Mouse (Mus musculus) small intestine, adult 2 months (tissue): ENCODE data around the gene Oas1a. TPM values are rescaled to one million over a fixed set of nuclear protein-coding genes. Genes with fewer than 3 reads are reported as not detected.
"Not testable (repeated sequence)": the region's sequence is repeated elsewhere in the genome, so short reads cannot be mapped to it uniquely, and the experiment has no call there.

Experiments used
- H3K27ac ChIP-seq: fragments of 200-500 bp; 2 replicates; pipeline ENCODE4 v1.5.1; 2012; ENCODE audit warnings: low read depth, low read length, control low read depth, inconsistent platforms; ENCODE audit not compliant: insufficient read depth
- H3K27me3 ChIP-seq: fragments of 200-500 bp; 2 replicates; pipeline ENCODE4 v1.6.1; 2012; ENCODE audit warnings: mild to moderate bottlenecking, moderate library complexity, low read length, inconsistent platforms; ENCODE audit not compliant: control insufficient read depth, insufficient read depth
- H3K36me3 ChIP-seq: fragments of 200-500 bp; 2 replicates; pipeline ENCODE4 v1.6.1; 2012; ENCODE audit warnings: mild to moderate bottlenecking, low read length, control low read depth, inconsistent platforms; ENCODE audit not compliant: control insufficient read depth, insufficient read depth
- H3K4me1 ChIP-seq: fragments of 200-500 bp; 2 replicates; pipeline ENCODE4 v1.6.1; 2012; ENCODE audit warnings: low read length, inconsistent platforms, mixed read lengths; ENCODE audit not compliant: control insufficient read depth, insufficient read depth, insufficient read length
- H3K4me3 ChIP-seq: fragments of 200-500 bp; 2 replicates; pipeline ENCODE4 v1.5.1; 2012; ENCODE audit warnings: low read depth, mild to moderate bottlenecking, control low read depth, inconsistent platforms, low read length, moderate library complexity
- CTCF ChIP-seq: fragments of 200-500 bp; IDR thresholded peaks from 2 replicates; pipeline ENCODE4 v1.5.1; 2012; ENCODE audit warnings: low read depth, mild to moderate bottlenecking, control low read depth, inconsistent platforms, low read length, moderate library complexity, mixed read lengths; ENCODE audit not compliant: insufficient replicate concordance, insufficient read length; ENCODE audit errors: extremely low read depth
- POLR2A ChIP-seq: fragments of 200-500 bp; IDR thresholded peaks from 2 replicates; pipeline ENCODE4 v1.6.1; 2012; ENCODE audit warnings: low read depth, mild to moderate bottlenecking, control low read depth, inconsistent platforms, low read length, moderate library complexity
- WGBS: fragments of 180-500 bp; shearing (Covaris S2); methylation state at CpG from one replicate; pipeline ENCODE4 v1.1.7; 2018; 5-methylcytosine and 5-hydroxymethylcytosine counted together
- polyA plus RNA-seq: library from polyadenylated mRNA; depleted of rRNA; stranded (reverse); fragments of >200 nt; gene quantifications from 2 replicates; pipeline ENCODE4 v1.2.3, GENCODE M21; 2012

Gene Oas1a
- polyA plus RNA-seq, 1 experiment: 55.5 TPM

GRCm38 (mm10) chr5:120908196-120908920, 1.0 kb upstream of the Oas1a start:
- no peak overlapping the region for H3K27ac ChIP-seq
- H3K27me3 ChIP-seq: no peaks in the 10 kb centered on the region
- no peak overlapping the region for H3K4me3 ChIP-seq
- no peaks in the 10 kb centered on the region for H3K4me1 ChIP-seq
- WGBS: 68% methylated on average over 7 of the region's 7 CpGs
- H3K36me3 ChIP-seq: no peaks in the 10 kb centered on the region
- TF ChIP-seq POLR2A (no peak), CTCF (no peak)

- H3K4me3 ChIP-seq: no peak overlapping the region
- no peak overlapping the region for H3K27ac ChIP-seq
- H3K27me3 ChIP-seq: no peaks in the 10 kb centered on the region
- WGBS: 94% methylated on average over 5 of the region's 5 CpGs
- H3K36me3 ChIP-seq: peaks cover 22% of the 10 kb centered on the region
- TF ChIP-seq POLR2A: no peak
- TF ChIP-seq CTCF: no peak
- H3K4me1 ChIP-seq: no peaks in the 10 kb centered on the region
These were observed 5.3 kb downstream of the Oas1a start for GRCm38 (mm10) chr5:120902056-120902455.

DNA sequence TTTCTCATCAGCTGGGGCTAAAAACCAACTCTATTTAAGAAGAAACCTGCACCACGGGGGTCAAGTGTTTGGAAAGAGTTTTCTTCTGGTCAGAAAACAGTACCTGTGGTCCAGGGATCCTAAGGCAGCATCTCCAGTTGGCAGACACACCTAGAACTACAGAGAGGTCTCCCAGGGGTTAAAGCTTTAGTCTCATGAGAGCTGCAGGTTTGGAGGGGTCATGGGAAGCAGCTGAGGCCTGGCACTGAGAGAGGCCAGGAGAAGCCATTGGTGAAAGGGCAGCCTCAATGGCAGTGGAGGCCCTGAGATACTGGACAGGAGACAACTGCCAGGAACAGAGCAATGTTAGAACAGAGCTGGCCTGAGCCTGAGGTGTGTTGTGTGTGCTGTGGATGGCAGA, 6.7 kb downstream of the Oas1a start:
- no peaks in the 10 kb centered on the region for H3K4me1 ChIP-seq
- H3K36me3 ChIP-seq: peaks cover 22% of the 10 kb centered on the region
- TF ChIP-seq CTCF: no peak
- H3K4me3 ChIP-seq: no peak overlapping the region
- no peaks in the 10 kb centered on the region for H3K27me3 ChIP-seq
- WGBS: 63% methylated on average over 1 of the region's 1 CpGs
- H3K27ac ChIP-seq: no peak overlapping the region

GRCm38 (mm10) chr5:120898726-120899125, 8.6 kb downstream of the Oas1a start:
- no peak overlapping the region for H3K4me3 ChIP-seq
- TF ChIP-seq POLR2A (no peak), CTCF (no peak)
- H3K36me3 ChIP-seq: peaks cover 25% of the 10 kb centered on the region
- no peak overlapping the region for H3K27ac ChIP-seq
- no peaks in the 10 kb centered on the region for H3K27me3 ChIP-seq
- no peaks in the 10 kb centered on the region for H3K4me1 ChIP-seq

- TF ChIP-seq POLR2A: no peak
- TF ChIP-seq CTCF: no peak
- no peak overlapping the region for H3K4me3 ChIP-seq
- no peaks in the 10 kb centered on the region for H3K4me1 ChIP-seq
- peaks cover 25% of the 10 kb centered on the region for H3K36me3 ChIP-seq
- no peak overlapping the region for H3K27ac ChIP-seq
- WGBS: 91% methylated on average over 6 of the region's 6 CpGs
- no peaks in the 10 kb centered on the region for H3K27me3 ChIP-seq
These were observed 9.0 kb downstream of the Oas1a start for GRCm38 (mm10) chr5:120898307-120898706.

DNA sequence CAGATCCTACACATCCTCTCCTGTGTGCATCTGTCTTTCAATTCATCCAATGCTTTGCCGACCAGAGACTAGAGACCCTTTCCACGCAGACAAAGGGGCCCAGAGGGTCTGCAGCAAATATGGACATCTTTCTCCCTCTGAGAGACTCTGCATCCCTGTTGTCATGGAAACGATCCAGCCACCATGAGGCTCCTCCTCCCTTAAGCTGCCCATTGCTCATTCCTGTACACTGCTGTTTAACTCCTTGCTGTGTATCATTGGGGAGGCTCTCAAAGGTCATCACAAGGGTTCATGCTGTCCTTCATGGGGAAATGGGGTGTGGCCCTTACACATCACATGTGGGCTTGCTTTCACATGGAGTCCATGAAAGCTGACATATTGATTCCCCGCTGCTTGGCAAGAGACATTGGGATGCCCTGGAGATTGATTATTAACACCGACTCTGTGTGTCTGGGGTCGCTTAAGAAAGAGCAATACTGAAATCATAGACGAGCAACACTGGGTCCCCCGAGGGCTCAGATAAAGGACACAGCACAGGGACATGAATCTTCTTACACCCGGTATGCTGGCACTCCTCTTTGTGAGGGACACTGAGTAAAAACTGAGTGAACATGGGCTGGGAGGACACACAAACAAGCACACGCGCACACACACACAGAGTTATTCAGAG, 12.0 kb downstream of the Oas1a start:
- H3K27ac ChIP-seq: no peak overlapping the region
- H3K36me3 ChIP-seq: peaks cover 14% of the 10 kb centered on the region; the same call in 1 of the 2 replicates
- no peak overlapping the region for H3K4me3 ChIP-seq
- no peaks in the 10 kb centered on the region for H3K27me3 ChIP-seq
- TF ChIP-seq CTCF (no peak), POLR2A (no peak)
- peaks cover 12% of the 10 kb centered on the region; the same call in 1 of the 2 replicates for H3K4me1 ChIP-seq
- 88% methylated on average over 11 of the region's 11 CpGs for WGBS

DNA sequence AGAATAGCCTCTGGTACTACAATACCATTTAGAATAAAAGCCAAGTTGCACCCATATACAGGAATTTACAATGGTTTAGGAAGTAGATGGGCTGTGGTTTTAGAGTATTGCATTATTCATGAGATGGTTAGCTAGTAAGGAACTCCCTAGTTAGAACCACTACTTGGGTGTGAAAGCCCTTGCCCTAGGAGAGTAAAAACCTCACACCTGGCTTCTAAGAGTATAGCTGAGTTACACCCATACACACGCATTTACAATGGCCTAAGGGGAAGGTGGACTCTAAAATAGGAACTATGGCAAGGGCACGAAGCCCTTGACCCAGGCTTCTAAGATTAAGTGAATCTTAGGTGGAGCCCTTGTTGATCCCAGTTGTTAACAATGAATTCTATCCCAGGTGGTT, 12.6 kb downstream of the Oas1a start:
- not testable (repeated sequence) for H3K4me3 ChIP-seq, H3K27ac ChIP-seq, H3K27me3 ChIP-seq
- H3K36me3 ChIP-seq: peaks cover 14% of the 10 kb centered on the region; the same call in 1 of the 2 replicates
- peaks cover 12% of the 10 kb centered on the region; the same call in 1 of the 2 replicates for H3K4me1 ChIP-seq
- WGBS: 43% methylated on average over 2 of the region's 2 CpGs

GRCm38 (mm10) chr5:120893866-120894265, 13.5 kb downstream of the Oas1a start:
- not testable (repeated sequence) for H3K27me3 ChIP-seq, H3K27ac ChIP-seq, H3K36me3 ChIP-seq, H3K4me3 ChIP-seq
- H3K4me1 ChIP-seq: peaks cover 12% of the 10 kb centered on the region; the same call in 1 of the 2 replicates
- WGBS: 92% methylated on average over 4 of the region's 4 CpGs
